Mouse (Mus musculus) layer of hippocampus, adult 2 months (tissue): ENCODE measurements around the gene Lhfpl5. TPM values are rescaled to one million over a fixed set of nuclear protein-coding genes. Genes with fewer than 3 reads are reported as not detected.
"Not testable (repeated sequence)": the region's sequence is repeated elsewhere in the genome, so short reads cannot be mapped to it uniquely, and the experiment has no call there.

Experiments used
- DNase-seq, 2 experiments: peaks; one replicate each; pipeline ENCODE4 v3.0.0; 2022; ENCODE audit warnings: low spot score in 2 of 2
- H3K27ac ChIP-seq: fragments of 200-600 bp; 2 replicates; pipeline ENCODE4 v1.8.1; 2022
- H3K4me3 ChIP-seq: fragments of 200-600 bp; 2 replicates; pipeline ENCODE4 v1.8.1; 2022; ENCODE audit warnings: mild to moderate bottlenecking
- CTCF ChIP-seq: fragments of 200-600 bp; conservative IDR thresholded peaks from 2 replicates; pipeline ENCODE4 v1.8.1; 2022; ENCODE audit warnings: antibody characterized with exemption, mild to moderate bottlenecking, moderate library complexity
- total RNA-seq, 2 experiments: library from RNA; stranded (reverse); gene quantifications; 2 replicates each; pipeline ENCODE4 v1.2.3; 2021

The Lhfpl5 gene
- total RNA-seq, 2 experiments from 2014 or later = 3.7 to 5.4 TPM

DNA sequence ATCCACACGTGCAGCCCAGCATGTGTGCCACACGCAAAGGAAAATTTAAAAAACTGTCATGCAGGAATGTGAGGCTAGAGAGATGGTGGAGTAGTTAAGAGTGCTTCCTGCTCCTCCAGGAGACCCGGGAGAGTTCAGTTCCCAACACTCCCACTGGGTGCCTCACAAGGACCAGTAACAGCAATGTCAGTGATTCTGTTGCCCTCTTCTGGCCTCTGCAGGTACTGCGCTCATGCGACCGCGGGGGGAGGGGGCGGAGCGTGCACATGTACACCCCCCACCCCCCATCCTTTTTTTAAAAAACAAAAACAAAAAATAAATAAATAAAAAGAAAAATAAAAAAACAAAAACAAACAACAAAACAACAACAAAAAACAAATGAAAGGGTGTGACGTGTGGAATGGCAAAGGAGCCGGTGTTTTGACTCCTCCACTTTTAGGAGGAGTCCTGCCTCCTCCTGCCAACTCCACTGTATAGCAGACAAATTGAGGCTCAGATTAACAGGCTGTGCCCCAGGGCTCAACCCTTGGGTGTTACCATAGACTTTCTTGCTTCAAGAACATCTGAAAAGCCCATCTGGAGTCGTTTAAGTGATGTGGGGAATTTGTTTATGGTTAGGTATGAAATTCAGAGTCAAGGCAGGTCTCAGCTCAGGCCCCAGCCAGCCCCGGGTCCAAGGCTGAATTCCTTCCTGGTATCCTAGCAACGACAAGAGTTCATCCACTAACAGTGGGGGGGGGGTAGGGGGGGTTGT, 22.2 kb upstream of the Lhfpl5 start:
- TF ChIP-seq CTCF = peak; percentile 97
- no peak overlapping the region for H3K4me3 ChIP-seq
- peak; percentile 62 to 76 for DNase-seq

DNA sequence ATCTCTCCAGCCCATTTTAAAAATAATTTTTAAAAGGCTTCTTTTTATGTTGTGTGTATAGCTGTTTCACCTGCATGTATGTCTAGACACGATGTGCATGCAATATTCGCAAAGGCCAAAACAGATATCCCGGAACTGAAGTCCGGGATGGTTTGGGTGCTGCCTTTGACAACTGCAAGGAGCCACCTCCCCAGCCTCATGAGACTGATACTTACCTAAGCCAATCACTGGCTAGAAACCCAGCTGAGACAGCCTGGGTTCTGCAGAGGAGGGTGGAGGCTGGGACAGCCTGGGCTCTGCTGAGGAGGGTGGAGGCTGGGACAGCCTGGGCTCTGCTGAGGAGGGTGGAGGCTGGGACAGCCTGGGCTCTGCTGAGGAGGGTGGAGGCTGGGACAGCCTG, 21.4 kb upstream of the Lhfpl5 start:
- DNase-seq, H3K27ac ChIP-seq, H3K4me3 ChIP-seq: not testable (repeated sequence)

More for the DNA sequence above, 22.2 kb upstream of the Lhfpl5 start:
- no peak overlapping the region for H3K27ac ChIP-seq

DNA sequence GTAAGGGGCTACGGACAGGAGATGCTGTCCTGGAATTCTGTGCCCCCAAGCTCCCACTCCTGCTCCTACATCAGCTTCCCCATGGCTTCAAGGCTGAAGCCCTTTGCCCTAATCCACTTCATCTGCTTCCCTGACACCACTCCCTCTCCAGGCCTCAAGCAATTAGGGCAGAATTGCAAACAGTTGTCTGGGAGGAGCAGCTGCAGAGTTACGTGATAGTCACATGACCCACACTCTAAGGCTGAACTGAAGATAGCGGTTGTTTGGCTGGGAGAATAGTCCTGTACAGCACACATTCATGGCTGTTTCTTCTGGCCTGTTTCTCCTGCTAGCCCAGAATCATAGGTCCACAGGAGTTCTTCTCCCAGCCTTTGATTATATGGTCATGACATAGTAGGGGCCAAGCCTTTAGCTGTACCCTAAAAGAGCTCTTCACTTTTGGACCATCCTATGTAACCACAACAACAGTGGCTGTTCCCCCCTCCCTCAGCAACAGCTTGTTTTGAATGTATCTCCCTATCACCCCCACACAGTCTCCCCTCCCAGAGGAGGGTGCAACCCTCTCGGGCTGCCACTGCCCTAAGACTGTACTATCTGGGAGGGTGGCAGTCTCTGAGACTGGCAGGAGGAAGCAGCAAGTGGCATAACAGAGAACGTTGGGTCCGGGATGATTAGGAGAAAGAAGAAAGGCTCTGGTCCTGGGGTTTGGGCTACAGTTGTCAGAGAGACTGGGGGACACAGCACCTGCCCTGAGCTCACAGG, 18.6 kb upstream of the Lhfpl5 start:
- DNase-seq = no peak
- no peak for TF ChIP-seq CTCF
- Histone ChIP-seq H3K27ac (peak overlapping the region; percentile 86; the same call in 1 of the 2 replicates), H3K4me3 (no peak overlapping the region)

DNA sequence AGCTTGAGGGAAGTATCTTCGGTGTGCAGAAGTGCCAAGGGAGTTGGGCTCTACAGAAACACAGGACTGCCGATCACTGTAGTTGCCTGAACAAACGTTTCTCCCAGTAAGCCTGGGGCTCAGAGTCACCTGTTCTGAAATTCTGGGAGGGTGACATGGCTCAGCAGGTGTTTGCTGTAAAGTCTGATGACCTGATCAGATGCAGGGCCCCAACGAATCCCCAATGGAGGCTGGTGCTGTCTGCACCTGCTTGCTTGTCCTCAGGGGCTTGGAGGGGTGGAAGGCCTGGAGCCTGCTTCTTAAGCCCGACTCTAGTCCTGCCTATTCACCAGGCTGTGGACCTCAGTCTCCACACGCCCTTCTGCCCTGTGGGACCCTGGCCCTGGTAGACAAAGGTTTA, 17.7 kb upstream of the Lhfpl5 start:
- TF ChIP-seq CTCF = no peak
- Histone ChIP-seq H3K27ac (no peak overlapping the region), H3K4me3 (no peak overlapping the region)
- no peak for DNase-seq

DNA sequence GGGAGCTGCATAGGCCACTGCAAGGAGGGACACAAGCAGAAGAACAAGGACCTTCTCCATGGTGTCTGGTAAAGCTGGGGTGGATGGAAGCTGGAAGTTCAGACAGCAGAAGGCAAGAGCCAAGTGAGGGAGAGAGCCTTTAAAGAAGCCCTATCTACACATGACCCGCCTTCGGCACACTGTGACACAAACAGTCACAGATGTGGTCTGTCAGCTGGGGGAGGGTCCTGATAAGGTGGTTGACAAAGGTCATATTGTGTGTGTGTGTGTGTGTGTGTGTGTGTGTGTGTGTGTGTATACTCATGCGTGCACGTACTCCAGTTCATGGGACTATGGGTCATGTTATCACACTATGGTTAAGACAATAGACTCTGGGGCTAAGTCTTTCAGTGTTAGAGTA, 14.8 kb upstream of the Lhfpl5 start, which contains the start of gene Clps:
Gene Clps, minus strand, starts transcription at position 169 of the 400 bp plus-strand sequence.
- DNase-seq = no peak
- no peak for TF ChIP-seq CTCF
- no peak within 1 kb of the TSS for H3K27ac ChIP-seq
- H3K4me3 ChIP-seq = no peak within 1 kb of the TSS

DNA sequence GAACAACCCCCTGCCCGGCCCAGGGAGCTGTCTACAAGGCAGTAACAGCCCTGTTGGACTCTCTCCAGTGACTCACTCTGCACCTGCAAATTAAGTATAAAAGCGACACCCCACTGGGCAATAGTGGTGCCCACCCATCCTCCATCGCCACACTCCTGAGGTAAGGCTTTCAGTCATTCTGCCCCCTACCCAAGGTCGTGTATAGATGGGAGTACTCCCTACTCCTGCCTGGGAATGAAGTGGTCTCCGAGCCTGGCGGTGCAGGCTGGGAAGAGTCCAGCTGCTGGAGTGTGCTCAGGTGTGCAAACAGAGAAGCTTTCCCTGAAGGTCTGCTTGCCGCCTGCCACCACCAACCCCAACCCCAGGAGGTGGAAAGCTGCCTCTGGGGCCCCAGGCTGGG, 13.8 kb upstream of the Lhfpl5 start:
- TF ChIP-seq CTCF = no peak
- DNase-seq = no peak
- no peak overlapping the region for H3K4me3 ChIP-seq
- no peak overlapping the region for H3K27ac ChIP-seq

DNA sequence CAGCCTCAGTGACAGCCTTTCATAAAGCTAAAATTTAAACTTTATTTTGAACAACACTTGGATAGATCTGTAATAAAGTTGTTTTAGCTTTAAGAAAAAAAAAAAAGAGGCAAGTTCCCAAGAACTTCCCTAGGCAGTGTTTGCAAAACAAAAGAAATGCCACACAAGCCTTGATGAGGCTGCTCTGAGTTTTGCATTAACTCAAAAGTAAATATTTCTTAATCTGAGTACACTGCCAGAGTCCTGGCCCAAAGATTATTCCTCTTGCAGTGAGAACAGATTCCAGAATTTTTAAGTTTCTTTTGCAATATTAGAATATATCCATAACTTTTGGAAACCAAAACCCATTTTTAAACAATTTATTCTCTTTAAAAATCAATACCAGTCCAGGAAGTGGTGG, 10.3 kb upstream of the Lhfpl5 start:
- TF ChIP-seq CTCF = no peak
- Histone ChIP-seq H3K4me3 (no peak overlapping the region), H3K27ac (no peak overlapping the region)
- no peak for DNase-seq

DNA sequence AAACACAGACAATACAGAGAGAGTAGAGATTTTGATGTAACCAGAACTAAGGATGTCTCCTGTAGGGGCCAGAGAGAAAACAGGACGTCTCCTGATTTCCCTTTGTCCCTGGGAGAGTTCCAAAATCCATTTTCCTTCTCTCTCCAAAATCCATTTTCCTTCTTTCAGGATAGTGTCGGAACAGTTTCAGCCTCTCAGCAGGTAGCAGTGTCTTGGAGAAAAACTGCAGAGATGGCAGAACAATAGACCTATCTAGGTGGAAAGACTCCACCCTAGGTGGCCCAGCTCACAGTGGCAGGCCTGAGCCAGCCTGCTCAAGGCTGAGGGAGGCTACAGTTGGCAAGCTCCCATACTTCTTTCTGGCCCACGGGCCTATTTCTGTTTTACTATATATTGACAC, 7.9 kb upstream of the Lhfpl5 start:
- DNase-seq = no peak
- TF ChIP-seq CTCF = no peak
- Histone ChIP-seq H3K4me3 (no peak overlapping the region), H3K27ac (no peak overlapping the region)

DNA sequence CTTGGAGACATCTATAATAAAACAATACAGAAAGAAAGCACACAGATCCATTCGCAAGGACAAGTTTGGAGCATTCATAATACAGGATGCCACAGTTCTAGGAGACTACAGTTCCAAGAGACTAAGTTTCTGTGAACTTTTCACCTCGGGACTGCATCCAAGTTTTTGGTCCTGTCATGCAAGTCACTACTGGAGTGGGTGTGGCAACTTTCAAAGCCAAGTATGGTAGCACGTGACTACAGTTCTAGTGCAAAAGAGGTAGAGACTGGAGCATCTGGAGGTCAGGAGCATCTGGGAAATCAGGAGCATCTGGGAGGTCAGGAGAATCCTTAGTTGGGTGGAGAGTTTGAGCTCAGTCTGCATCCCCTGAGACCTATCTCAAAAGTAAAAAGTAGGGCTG, 3.6 kb upstream of the Lhfpl5 start:
- no peak for TF ChIP-seq CTCF

DNA sequence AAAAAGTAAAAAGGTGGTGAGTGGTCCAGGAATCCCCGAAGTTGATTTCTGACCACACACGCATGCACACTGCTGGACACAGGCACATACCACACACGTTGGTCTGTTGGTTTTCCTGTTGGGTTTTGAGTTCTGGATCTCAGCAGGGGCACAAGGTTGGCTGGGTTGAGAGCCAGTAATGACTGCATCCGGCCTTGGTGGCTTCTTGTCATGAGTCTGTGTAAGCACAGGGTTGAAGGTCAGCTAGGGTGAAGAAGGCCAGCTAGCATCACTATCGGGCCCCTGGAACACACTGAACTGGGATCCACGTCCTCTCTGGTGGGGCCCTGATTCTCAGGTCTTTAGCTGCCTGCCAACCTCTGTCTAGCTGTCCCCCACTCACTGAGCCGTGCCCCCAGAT, 2.9 kb upstream of the Lhfpl5 start:
- H3K27ac ChIP-seq = no peak overlapping the region
- H3K4me3 ChIP-seq = no peak overlapping the region
- no peak for DNase-seq
- TF ChIP-seq CTCF = no peak

More for the DNA sequence above, 3.6 kb upstream of the Lhfpl5 start:
- no peak overlapping the region for H3K4me3 ChIP-seq
- H3K27ac ChIP-seq = no peak overlapping the region
- DNase-seq = no peak

DNA sequence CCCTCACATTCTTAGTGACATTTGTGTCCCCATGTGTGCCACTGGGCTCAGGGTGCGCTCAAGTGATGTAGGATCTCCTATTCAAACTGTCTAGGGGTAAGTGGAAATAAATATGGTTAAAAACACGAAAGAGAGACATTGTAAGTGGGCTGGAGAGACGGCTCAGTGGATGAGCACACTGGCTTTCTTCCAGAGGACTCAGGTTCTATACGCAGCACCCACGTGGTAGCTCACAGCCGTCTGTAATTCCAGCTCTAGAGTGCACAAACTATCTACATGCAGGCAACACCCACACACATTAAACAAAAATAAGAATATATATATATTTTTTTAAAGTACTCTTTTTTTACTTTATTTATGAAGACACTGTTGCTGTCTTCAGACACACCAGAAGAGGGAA, 2.5 kb upstream of the Lhfpl5 start:
- TF ChIP-seq CTCF = no peak
- DNase-seq = no peak
- Histone ChIP-seq H3K27ac (no peak overlapping the region), H3K4me3 (no peak overlapping the region)

DNA sequence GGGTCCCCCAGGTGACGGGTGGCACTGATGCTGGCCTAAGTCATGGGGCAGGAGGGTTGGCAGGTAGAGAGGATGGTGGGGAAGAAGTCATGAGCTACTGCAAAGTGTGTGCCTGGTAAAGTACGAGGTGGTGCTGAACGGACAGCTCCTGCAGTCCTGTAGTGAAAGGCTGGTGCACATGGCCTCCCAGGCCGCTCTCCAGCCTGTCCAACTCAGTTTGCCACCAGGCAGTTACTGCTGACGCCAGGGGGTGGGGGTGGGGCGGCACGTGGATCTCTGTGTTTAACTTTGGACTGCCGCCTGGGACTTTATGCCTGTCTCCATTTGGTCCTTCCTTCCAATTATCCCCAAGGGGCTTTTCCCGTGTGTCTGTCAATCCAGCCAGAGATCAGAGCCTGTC, 5.0 kb downstream of the Lhfpl5 start:
- H3K4me3 ChIP-seq = no peak overlapping the region
- DNase-seq = no peak
- no peak overlapping the region for H3K27ac ChIP-seq
- no peak for TF ChIP-seq CTCF

DNA sequence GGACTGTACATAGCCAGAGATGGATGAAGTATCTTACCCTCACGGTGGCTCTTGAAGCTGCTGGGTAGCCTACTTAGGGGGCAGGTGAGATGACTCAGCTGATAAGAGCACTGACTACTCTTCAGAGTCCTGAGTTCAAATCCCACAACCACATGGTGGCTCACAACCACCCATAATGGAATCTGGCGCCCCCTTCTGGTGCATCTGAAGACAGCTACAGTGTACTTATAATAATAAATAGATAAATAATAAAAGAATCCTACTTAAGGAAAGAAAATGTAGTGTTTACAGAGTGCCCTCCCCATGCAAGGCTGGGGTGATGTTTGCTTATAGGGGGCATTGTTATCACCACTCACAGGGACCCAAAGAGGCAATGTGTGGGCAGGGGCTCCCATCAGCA, 5.6 kb downstream of the Lhfpl5 start:
- no peak overlapping the region for H3K4me3 ChIP-seq
- H3K27ac ChIP-seq = no peak overlapping the region
- peak; percentile 58 for TF ChIP-seq CTCF
- DNase-seq = no peak

DNA sequence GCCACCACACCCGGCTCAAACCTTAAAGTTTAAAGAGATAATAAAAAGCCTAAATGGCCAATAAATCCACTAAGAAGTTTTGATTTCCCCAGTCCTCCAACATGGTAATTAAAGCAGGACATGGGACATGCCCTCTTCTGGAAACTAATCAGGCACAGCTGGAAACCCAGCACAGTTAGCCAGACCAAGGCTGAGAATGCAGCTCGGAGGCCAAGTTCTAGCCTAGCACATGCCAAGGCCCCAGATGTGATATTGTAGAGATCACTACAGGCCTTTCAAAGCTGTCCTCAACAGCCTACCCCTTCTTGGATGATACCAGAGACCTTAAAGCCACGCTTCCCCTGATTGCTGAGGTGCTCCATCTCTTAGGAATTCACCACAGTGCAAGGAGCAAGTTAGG, 11.1 kb downstream of the Lhfpl5 start:
- no peak for DNase-seq
- Histone ChIP-seq H3K4me3 (no peak overlapping the region), H3K27ac (no peak overlapping the region)

More for the DNA sequence above, 11.1 kb downstream of the Lhfpl5 start:
- TF ChIP-seq CTCF = no peak
